Mouse (Mus musculus): Measurements from ENCODE around the gene Fam117a. TPM values are rescaled to one million over a fixed set of nuclear protein-coding genes. Genes with fewer than 3 reads are reported as not detected.

Gene Fam117a
- polyA plus RNA-seq, 1 experiment from 2014 or later, result 10.7 TPM

DNA sequence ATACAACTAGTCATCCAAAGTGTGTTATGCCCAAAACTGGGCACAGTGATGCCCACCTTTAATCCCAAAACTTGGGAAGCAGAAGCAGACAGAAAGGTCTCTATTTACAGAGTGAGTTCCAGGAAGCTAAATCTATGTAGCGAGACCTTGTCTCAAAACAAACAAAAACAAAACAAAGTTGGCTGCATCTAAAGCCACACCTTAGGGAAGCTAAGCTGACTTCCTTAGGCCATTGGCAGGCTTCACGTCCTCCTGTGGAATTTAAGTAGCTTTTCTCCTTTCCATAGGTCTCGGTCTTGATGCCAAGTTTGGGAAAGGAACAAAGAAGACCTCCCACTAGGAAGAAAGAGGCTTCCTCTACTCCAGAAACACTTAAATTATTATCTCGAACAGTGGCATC, 54.4 kb downstream of the Fam117a start:
- Histone ChIP-seq H3K36me3 (peaks cover 64% of the 10 kb centered on the region), H3K4me1 (peaks cover 4% of the 10 kb centered on the region; the same call in 1 of the 2 replicates), H3K4me3 (no peak overlapping the region), H3K27me3 (ENCODE audit: insufficient read depth, poor library complexity, severe bottlenecking) (no peaks in the 10 kb centered on the region), H3K27ac (no peak overlapping the region), H3K9me3 (no peaks in the 10 kb centered on the region)
- 79% methylated on average over 4 of the region's 4 CpGs for WGBS
- DNase-seq (ENCODE audit: low spot score), result no peak

- H3K4me1 ChIP-seq, result peaks cover 4% of the 10 kb centered on the region; the same call in 1 of the 2 replicates
- H3K27me3 ChIP-seq (ENCODE audit: insufficient read depth, poor library complexity, severe bottlenecking), result no peaks in the 10 kb centered on the region
- no peak for DNase-seq (ENCODE audit: low spot score)
- H3K9me3 ChIP-seq, result no peaks in the 10 kb centered on the region
- WGBS, result 73% methylated on average over 5 of the region's 5 CpGs
- H3K4me3 ChIP-seq, result no peak overlapping the region
- peaks cover 60% of the 10 kb centered on the region for H3K36me3 ChIP-seq
- no peak overlapping the region for H3K27ac ChIP-seq
Measured at GRCm38 (mm10) chr11:95391743-95392142, 54.9 kb downstream of the Fam117a start.

GRCm38 (mm10) chr11:95392223-95392667, 55.4 kb downstream of the Fam117a start:
- H3K27me3 ChIP-seq (ENCODE audit: insufficient read depth, poor library complexity, severe bottlenecking), result no peaks in the 10 kb centered on the region
- H3K36me3 ChIP-seq, result peaks cover 55% of the 10 kb centered on the region
- no peaks in the 10 kb centered on the region for H3K9me3 ChIP-seq
- H3K27ac ChIP-seq, result no peak overlapping the region
- H3K4me3 ChIP-seq, result no peak overlapping the region
- peaks cover 4% of the 10 kb centered on the region; the same call in 1 of the 2 replicates for H3K4me1 ChIP-seq
- WGBS, result 69% methylated on average over 7 of the region's 7 CpGs
- DNase-seq (ENCODE audit: low spot score), result no peak

DNA sequence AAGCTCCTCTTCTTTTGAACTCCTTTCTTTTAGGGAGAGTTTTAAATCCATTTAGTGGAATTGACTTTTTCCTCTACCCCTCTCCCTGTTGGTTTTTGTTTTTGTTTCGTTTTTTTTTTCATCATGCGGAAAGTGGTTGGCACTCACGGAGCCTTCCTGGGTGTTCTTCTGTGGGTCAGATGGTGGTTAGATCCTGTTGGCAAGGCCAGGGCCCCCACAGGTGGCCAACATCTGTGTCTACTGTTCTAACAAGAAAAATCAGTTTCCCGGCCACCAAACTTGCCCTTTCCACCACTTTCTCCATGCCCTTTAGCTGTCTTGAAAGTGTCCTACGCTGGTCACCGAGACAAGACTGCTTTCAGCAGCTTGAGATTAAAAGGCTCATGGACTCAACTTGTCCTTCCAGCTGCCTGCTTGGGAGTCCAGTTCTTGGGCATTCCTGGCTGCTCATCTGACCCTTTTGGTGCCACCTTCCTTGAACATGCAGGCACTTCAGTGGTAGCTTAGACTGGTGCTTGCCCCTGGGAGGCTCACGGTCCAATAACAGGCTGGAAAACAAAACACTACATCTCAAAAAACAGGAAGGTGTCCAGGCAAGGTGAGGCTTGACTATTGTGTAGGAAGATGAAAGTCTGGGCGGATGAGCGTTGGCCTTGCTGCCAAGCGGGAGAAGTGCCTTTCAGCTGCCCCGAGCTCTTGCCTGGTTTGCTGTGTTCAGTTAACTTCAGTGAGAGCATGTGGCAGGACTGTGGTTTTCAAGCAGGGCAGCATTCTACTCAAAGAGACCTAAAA, 56.1 kb downstream of the Fam117a start:
- H3K4me3 ChIP-seq, result no peak overlapping the region
- no peak for DNase-seq (ENCODE audit: low spot score)
- H3K9me3 ChIP-seq, result no peaks in the 10 kb centered on the region
- 79% methylated on average over 11 of the region's 11 CpGs for WGBS
- H3K36me3 ChIP-seq, result peaks cover 48% of the 10 kb centered on the region
- no peaks in the 10 kb centered on the region for H3K27me3 ChIP-seq (ENCODE audit: insufficient read depth, poor library complexity, severe bottlenecking)
- no peak overlapping the region for H3K27ac ChIP-seq
- peaks cover 4% of the 10 kb centered on the region; the same call in 1 of the 2 replicates for H3K4me1 ChIP-seq

- H3K27ac ChIP-seq, result no peak overlapping the region
- WGBS, result 21% methylated on average over 5 of the region's 5 CpGs
- DNase-seq (ENCODE audit: low spot score), result no peak
Measured at GRCm38 (mm10) chr11:95393500-95393816, 56.6 kb downstream of the Fam117a start.

GRCm38 (mm10) chr11:95394112-95394511, 57.3 kb downstream of the Fam117a start:
- Histone ChIP-seq H3K4me3 (no peak overlapping the region), H3K4me1 (peaks cover 4% of the 10 kb centered on the region; the same call in 1 of the 2 replicates), H3K9me3 (no peaks in the 10 kb centered on the region), H3K27me3 (ENCODE audit: insufficient read depth, poor library complexity, severe bottlenecking) (no peaks in the 10 kb centered on the region), H3K36me3 (peaks cover 36% of the 10 kb centered on the region), H3K27ac (no peak overlapping the region)
- DNase-seq (ENCODE audit: low spot score), result no peak
- WGBS, result 59% methylated on average over 5 of the region's 5 CpGs

More at GRCm38 (mm10) chr11:95393500-95393816, 56.6 kb downstream of the Fam117a start:
- Histone ChIP-seq H3K4me3 (no peak overlapping the region), H3K9me3 (no peaks in the 10 kb centered on the region), H3K4me1 (peaks cover 4% of the 10 kb centered on the region; the same call in 1 of the 2 replicates), H3K27me3 (ENCODE audit: insufficient read depth, poor library complexity, severe bottlenecking) (no peaks in the 10 kb centered on the region), H3K36me3 (peaks cover 43% of the 10 kb centered on the region)

- Histone ChIP-seq H3K27me3 (ENCODE audit: insufficient read depth, poor library complexity, severe bottlenecking) (peaks cover 7% of the 10 kb centered on the region), H3K4me1 (peaks cover 8% of the 10 kb centered on the region; the same call in 1 of the 2 replicates), H3K36me3 (peaks cover 12% of the 10 kb centered on the region), H3K27ac (no peak overlapping the region; the same call in 1 of the 2 replicates), H3K4me3 (no peak overlapping the region), H3K9me3 (no peaks in the 10 kb centered on the region)
- 59% methylated on average over 1 of the region's 1 CpGs for WGBS
- no peak for DNase-seq (ENCODE audit: low spot score)
Measured at GRCm38 (mm10) chr11:95396548-95396947, 59.7 kb downstream of the Fam117a start.

DNA sequence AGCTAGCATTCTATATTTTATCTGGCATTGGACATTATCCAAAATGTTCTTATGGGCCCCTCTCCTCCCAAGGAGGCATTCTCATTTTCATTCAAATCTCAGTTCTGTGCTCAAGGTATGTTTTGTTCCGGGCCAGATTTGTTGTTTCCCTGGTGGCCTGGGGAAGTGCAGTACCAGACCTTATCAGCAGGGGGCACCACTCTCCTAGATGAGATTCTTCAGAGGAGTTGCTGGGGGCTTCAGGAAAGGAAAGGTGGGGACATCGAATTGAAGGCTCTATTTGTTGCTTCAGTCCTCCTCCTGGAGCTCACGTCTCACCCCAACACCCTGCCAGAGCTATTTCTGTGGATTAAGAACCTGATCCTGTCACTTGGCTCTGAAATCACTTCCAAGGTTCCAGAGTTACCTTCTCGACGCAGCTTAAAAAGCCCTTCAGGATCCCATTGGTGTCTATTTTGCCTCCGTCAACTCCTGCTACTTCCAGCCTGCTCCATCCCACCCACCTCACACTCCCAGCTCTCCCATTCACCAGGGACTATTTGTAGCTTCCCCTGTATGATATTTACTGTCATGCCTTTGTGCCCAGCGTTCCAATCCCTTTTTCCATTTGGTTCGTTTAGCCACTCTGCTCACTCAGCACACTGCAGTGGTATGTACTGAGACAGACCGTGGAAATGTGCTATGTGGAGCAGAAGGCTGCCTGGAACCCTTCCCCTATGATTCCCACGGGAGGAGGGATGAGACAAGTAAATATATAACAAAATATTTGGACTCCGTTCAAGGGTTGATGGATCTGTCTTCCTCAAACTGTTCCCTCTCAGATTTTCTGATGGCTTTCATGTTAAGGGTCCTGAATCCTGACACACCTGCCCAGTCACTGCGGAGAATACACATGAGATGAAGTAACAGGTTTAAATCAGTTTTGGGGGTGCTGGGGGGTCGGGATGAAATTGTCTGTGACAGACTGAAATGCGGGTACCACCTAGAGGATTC, 61.3 kb downstream of the Fam117a start:
- H3K27ac ChIP-seq, result no peak overlapping the region
- peaks cover 18% of the 10 kb centered on the region for H3K4me1 ChIP-seq
- no peaks in the 10 kb centered on the region for H3K9me3 ChIP-seq
- peaks cover 7% of the 10 kb centered on the region for H3K27me3 ChIP-seq (ENCODE audit: insufficient read depth, poor library complexity, severe bottlenecking)
- H3K36me3 ChIP-seq, result 0 out of 2 replicates have a peak, but pooled peaks cover 3% of the 10 kb centered on the region
- H3K4me3 ChIP-seq, result no peak overlapping the region
- 60% methylated on average over 14 of the region's 14 CpGs for whole genome bisulfite sequencing
- peak; percentile 86 for DNase-seq (ENCODE audit: low spot score)

DNA sequence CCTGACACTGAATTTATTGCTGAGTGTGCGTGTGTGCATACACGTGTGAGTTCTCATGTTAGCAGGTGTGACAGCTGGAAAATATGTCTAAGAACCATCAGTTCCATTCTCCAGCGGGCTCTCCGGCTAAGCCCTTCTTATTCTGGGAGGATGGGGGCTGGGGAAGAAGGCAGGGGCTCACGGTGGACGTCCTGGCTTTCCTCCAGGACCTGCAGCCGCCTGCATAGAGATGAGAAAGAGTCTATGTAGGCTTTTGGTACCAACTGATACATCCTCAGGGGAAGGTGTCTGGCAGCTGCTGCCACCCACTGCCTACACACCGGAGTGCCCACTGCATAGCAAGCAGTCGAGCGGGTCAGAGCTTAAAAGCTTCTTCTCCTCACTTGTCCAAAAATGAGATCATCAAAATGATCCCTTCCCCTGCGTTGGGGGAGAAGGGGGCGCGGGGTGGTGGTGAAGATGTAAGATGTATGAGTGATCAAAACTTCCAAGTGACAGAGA, 62.8 kb downstream of the Fam117a start:
- WGBS, result 76% methylated on average over 13 of the region's 13 CpGs
- Histone ChIP-seq H3K27ac (no peak overlapping the region), H3K4me1 (peaks cover 29% of the 10 kb centered on the region), H3K4me3 (no peak overlapping the region), H3K36me3 (no peaks in the 10 kb centered on the region), H3K27me3 (ENCODE audit: insufficient read depth, poor library complexity, severe bottlenecking) (peaks cover 7% of the 10 kb centered on the region), H3K9me3 (no peaks in the 10 kb centered on the region)
- DNase-seq (ENCODE audit: low spot score), result no peak

GRCm38 (mm10) chr11:95401568-95401967, 64.8 kb downstream of the Fam117a start:
- peaks cover 7% of the 10 kb centered on the region for H3K27me3 ChIP-seq (ENCODE audit: insufficient read depth, poor library complexity, severe bottlenecking)
- no peaks in the 10 kb centered on the region for H3K9me3 ChIP-seq
- DNase-seq (ENCODE audit: low spot score), result no peak
- H3K36me3 ChIP-seq, result no peaks in the 10 kb centered on the region
- peaks cover 29% of the 10 kb centered on the region for H3K4me1 ChIP-seq
- no peak overlapping the region for H3K4me3 ChIP-seq
- WGBS, result 85% methylated on average over 5 of the region's 5 CpGs
- peak overlapping the region; percentile 82 for H3K27ac ChIP-seq

DNA sequence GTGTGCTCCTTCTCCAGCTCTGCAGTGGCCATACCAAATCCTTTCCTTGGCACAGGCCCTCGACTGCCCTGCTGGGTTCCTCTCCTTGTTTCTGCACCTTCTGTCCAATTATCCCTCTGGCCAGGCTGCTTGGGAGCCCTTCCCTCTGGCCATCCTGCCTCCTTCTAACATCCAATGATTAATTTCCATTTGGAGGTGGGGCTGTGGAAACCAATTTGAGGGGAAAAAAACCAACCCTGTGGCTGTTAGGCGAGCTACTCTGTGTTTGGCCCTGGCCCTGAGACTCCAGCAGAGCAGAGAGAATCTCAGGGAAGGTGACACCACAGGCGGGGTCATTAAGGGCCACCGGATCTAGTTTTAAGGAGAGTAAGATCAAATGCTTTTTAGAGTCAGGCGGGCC, 65.4 kb downstream of the Fam117a start:
- WGBS, result 18% methylated on average over 5 of the region's 5 CpGs
- H3K36me3 ChIP-seq, result no peaks in the 10 kb centered on the region
- peaks cover 7% of the 10 kb centered on the region for H3K27me3 ChIP-seq (ENCODE audit: insufficient read depth, poor library complexity, severe bottlenecking)
- no peak for DNase-seq (ENCODE audit: low spot score)
- H3K27ac ChIP-seq, result peak overlapping the region; percentile 82
- no peaks in the 10 kb centered on the region for H3K9me3 ChIP-seq
- H3K4me3 ChIP-seq, result peak overlapping the region; percentile 2; the same call in 1 of the 2 replicates
- peaks cover 29% of the 10 kb centered on the region for H3K4me1 ChIP-seq

GRCm38 (mm10) chr11:95402658-95403101, 65.9 kb downstream of the Fam117a start:
- Histone ChIP-seq H3K4me3 (0 out of 2 replicates have a peak overlapping the region, but pooled peaks have one; percentile 15), H3K27me3 (ENCODE audit: insufficient read depth, poor library complexity, severe bottlenecking) (peaks cover 7% of the 10 kb centered on the region), H3K36me3 (no peaks in the 10 kb centered on the region), H3K9me3 (no peaks in the 10 kb centered on the region), H3K27ac (peak overlapping the region; percentile 85), H3K4me1 (peaks cover 29% of the 10 kb centered on the region)
- no peak for DNase-seq (ENCODE audit: low spot score)
- WGBS, result 10% methylated on average over 8 of the region's 8 CpGs
